Mouse (Mus musculus): Measurements from ENCODE around the gene Samd4. TPM values are rescaled to one million over a fixed set of nuclear protein-coding genes. Genes with fewer than 3 reads are reported as not detected.

The Samd4 gene
- polyA plus RNA-seq, 1 experiment from 2014 or later: 5.8 TPM

- no peak overlapping the region for H3K4me3 ChIP-seq
These were observed 176.3 kb downstream of the Samd4 start for GRCm38 (mm10) chr14:47058969-47059368.

DNA sequence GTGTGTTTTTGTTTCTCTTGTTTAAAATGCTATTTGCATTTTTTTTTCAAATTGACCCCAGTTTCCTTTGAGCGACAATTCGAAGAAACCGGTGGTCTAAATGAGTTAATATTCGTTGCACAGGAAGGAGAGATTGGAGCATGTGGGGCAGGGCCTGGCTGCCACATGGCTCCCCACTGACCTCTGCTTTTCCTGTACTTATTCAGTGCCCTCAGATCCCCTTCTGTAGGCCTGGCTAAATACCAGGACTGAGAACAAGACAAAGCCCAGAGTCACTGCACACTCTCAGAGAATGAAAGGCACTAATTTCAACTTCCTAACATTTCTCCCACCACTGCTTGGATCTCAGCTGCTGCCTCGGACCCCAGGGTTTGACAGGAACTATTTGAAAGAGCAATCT lies 182.4 kb downstream of the Samd4 start:
- Histone ChIP-seq H3K27ac (no peak overlapping the region), H3K9me3 (replicated peaks) (no peaks in the 10 kb centered on the region), H3K9ac (no peak overlapping the region), H3K36me3 (ENCODE audit: poor library complexity, severe bottlenecking) (no peaks in the 10 kb centered on the region), H3K4me3 (no peak overlapping the region), H3K4me1 (no peaks in the 10 kb centered on the region; the same call in 1 of the 2 replicates), H3K4me2 (no peak overlapping the region), H3K27me3 (no peaks in the 10 kb centered on the region)
- ATAC-seq: no peak
- WGBS: 49% methylated on average over 5 of the region's 5 CpGs

More at GRCm38 (mm10) chr14:47058969-47059368, 176.3 kb downstream of the Samd4 start:
- no peak for ATAC-seq
- Histone ChIP-seq H3K36me3 (ENCODE audit: poor library complexity, severe bottlenecking) (no peaks in the 10 kb centered on the region), H3K4me2 (no peak overlapping the region), H3K9me3 (replicated peaks) (no peaks in the 10 kb centered on the region), H3K9ac (no peak overlapping the region), H3K27ac (no peak overlapping the region), H3K27me3 (no peaks in the 10 kb centered on the region), H3K4me1 (0 out of 2 replicates have a peak, but pooled peaks cover 4% of the 10 kb centered on the region)
- WGBS: 95% methylated on average over 2 of the region's 2 CpGs

DNA sequence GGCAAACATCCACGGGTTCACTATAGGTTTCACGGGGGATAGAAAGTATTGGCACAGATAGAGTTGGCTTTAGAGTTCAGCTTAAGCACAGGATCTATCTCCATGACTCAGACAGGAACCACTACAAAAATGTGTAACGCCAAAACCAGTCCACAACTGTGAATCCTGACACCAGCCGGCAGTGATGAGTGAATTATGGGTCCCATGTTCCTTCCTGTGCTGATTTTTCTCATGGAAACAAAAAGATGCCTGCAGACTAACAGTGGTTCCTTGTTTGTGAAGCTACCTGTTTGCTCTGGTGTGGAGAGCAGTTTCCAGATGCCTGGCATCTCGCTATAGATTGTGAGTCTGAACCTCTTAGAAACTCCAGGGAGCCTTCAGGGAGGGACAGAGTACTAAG lies 184.2 kb downstream of the Samd4 start:
- Histone ChIP-seq H3K9ac (no peak overlapping the region), H3K4me3 (no peak overlapping the region), H3K4me2 (no peak overlapping the region), H3K4me1 (no peaks in the 10 kb centered on the region; the same call in 1 of the 2 replicates), H3K27me3 (no peaks in the 10 kb centered on the region), H3K9me3 (replicated peaks) (no peaks in the 10 kb centered on the region), H3K27ac (no peak overlapping the region), H3K36me3 (ENCODE audit: poor library complexity, severe bottlenecking) (no peaks in the 10 kb centered on the region)
- 85% methylated on average over 5 of the region's 5 CpGs for WGBS
- no peak for ATAC-seq

- Histone ChIP-seq H3K4me3 (no peak overlapping the region), H3K4me2 (no peak overlapping the region), H3K9me3 (replicated peaks) (no peaks in the 10 kb centered on the region), H3K27me3 (no peaks in the 10 kb centered on the region), H3K36me3 (ENCODE audit: poor library complexity, severe bottlenecking) (peaks cover 6% of the 10 kb centered on the region; the same call in 1 of the 2 replicates), H3K4me1 (no peaks in the 10 kb centered on the region), H3K9ac (no peak overlapping the region), H3K27ac (no peak overlapping the region)
- WGBS: 58% methylated on average over 18 of the region's 18 CpGs
- ATAC-seq: no peak
These were observed 191.5 kb downstream of the Samd4 start for GRCm38 (mm10) chr14:47074045-47074666.

GRCm38 (mm10) chr14:47075010-47075677 lies 192.5 kb downstream of the Samd4 start:
- no peaks in the 10 kb centered on the region for H3K9me3 ChIP-seq (replicated peaks)
- H3K4me2 ChIP-seq: no peak overlapping the region
- 93% methylated on average over 14 of the region's 14 CpGs for WGBS
- H3K36me3 ChIP-seq (ENCODE audit: poor library complexity, severe bottlenecking): peaks cover 6% of the 10 kb centered on the region; the same call in 1 of the 2 replicates
- no peak overlapping the region for H3K9ac ChIP-seq
- H3K27ac ChIP-seq: no peak overlapping the region
- no peaks in the 10 kb centered on the region for H3K4me1 ChIP-seq
- no peak for ATAC-seq
- no peak overlapping the region for H3K4me3 ChIP-seq
- no peaks in the 10 kb centered on the region for H3K27me3 ChIP-seq

DNA sequence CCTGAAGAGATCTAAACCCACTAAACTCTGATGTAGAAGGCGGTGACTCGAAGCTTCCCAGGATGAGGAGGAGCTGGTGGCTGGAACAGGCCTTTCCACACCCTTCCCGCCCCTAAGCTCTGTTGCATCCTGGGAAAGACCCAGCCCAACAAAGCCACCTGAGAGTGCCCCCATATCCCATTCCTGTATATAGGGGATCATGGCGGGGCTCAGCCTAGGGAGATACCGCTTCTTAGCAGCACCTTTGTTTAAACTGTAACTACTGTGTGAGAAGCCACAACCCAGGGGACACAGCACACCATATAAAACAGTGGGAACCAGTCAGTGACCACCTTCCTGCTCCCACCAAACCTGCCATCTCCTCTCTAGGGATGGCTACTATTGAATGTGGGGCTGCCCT lies 193.2 kb downstream of the Samd4 start:
- Histone ChIP-seq H3K9me3 (replicated peaks) (no peaks in the 10 kb centered on the region), H3K27ac (no peak overlapping the region), H3K4me1 (no peaks in the 10 kb centered on the region), H3K36me3 (ENCODE audit: poor library complexity, severe bottlenecking) (peaks cover 6% of the 10 kb centered on the region; the same call in 1 of the 2 replicates), H3K4me3 (no peak overlapping the region), H3K27me3 (no peaks in the 10 kb centered on the region), H3K9ac (no peak overlapping the region), H3K4me2 (no peak overlapping the region)
- WGBS: 95% methylated on average over 5 of the region's 5 CpGs
- ATAC-seq: no peak

- H3K4me3 ChIP-seq: no peak overlapping the region
- no peaks in the 10 kb centered on the region for H3K4me1 ChIP-seq
- no peaks in the 10 kb centered on the region for H3K27me3 ChIP-seq
- H3K27ac ChIP-seq: no peak overlapping the region
- H3K9me3 ChIP-seq (replicated peaks): no peaks in the 10 kb centered on the region
- H3K36me3 ChIP-seq (ENCODE audit: poor library complexity, severe bottlenecking): peaks cover 6% of the 10 kb centered on the region; the same call in 1 of the 2 replicates
- no peak overlapping the region for H3K4me2 ChIP-seq
- no peak for ATAC-seq
- WGBS: 97% methylated on average over 14 of the region's 14 CpGs
- no peak overlapping the region for H3K9ac ChIP-seq
These were observed 194.4 kb downstream of the Samd4 start for GRCm38 (mm10) chr14:47076956-47077575.

GRCm38 (mm10) chr14:47077576-47077970 lies 194.9 kb downstream of the Samd4 start:
- H3K9me3 ChIP-seq (replicated peaks): no peaks in the 10 kb centered on the region
- no peaks in the 10 kb centered on the region for H3K27me3 ChIP-seq
- ATAC-seq: no peak
- 90% methylated on average over 3 of the region's 3 CpGs for WGBS
- no peaks in the 10 kb centered on the region for H3K4me1 ChIP-seq
- no peak overlapping the region for H3K27ac ChIP-seq
- H3K4me2 ChIP-seq: no peak overlapping the region
- H3K36me3 ChIP-seq (ENCODE audit: poor library complexity, severe bottlenecking): peaks cover 6% of the 10 kb centered on the region; the same call in 1 of the 2 replicates
- H3K4me3 ChIP-seq: no peak overlapping the region
- no peak overlapping the region for H3K9ac ChIP-seq

GRCm38 (mm10) chr14:47079911-47080310 lies 197.3 kb downstream of the Samd4 start:
- ATAC-seq: no peak
- Histone ChIP-seq H3K4me2 (no peak overlapping the region), H3K27ac (no peak overlapping the region), H3K9ac (no peak overlapping the region), H3K4me1 (no peaks in the 10 kb centered on the region; the same call in 1 of the 2 replicates), H3K9me3 (replicated peaks) (no peaks in the 10 kb centered on the region), H3K27me3 (no peaks in the 10 kb centered on the region), H3K4me3 (no peak overlapping the region), H3K36me3 (ENCODE audit: poor library complexity, severe bottlenecking) (no peaks in the 10 kb centered on the region)
- 95% methylated on average over 7 of the region's 7 CpGs for WGBS

DNA sequence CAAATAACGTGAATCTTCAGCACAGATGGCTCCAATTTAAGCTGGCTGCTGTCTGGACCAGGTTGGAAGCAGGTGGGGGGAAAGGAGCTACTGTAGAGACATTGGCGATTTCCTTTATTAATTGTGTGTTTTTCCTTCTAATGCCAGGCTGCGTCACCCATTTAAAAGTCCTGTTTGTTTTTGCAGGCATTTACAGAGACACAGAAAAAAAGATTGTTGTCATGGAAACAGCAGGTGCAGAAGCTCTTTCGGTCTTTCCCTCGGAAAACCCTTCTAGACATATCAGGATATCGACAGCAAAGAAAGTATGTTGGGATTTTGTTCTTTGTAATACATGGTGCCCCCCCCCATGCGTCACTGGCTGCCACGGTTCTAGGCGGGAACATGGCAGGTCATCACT lies 200.7 kb downstream of the Samd4 start:
- H3K9me3 ChIP-seq (replicated peaks): no peaks in the 10 kb centered on the region
- no peak overlapping the region for H3K4me3 ChIP-seq
- WGBS: 69% methylated on average over 9 of the region's 9 CpGs
- no peak overlapping the region for H3K9ac ChIP-seq
- no peak overlapping the region for H3K27ac ChIP-seq
- no peaks in the 10 kb centered on the region for H3K27me3 ChIP-seq
- ATAC-seq: no peak
- no peak overlapping the region for H3K4me2 ChIP-seq
- no peaks in the 10 kb centered on the region for H3K36me3 ChIP-seq (ENCODE audit: poor library complexity, severe bottlenecking)
- peaks cover 8% of the 10 kb centered on the region for H3K4me1 ChIP-seq

- H3K27me3 ChIP-seq: no peaks in the 10 kb centered on the region
- H3K27ac ChIP-seq: no peak overlapping the region
- 75% methylated on average over 6 of the region's 6 CpGs for WGBS
These were observed 201.2 kb downstream of the Samd4 start for GRCm38 (mm10) chr14:47083838-47084237.

GRCm38 (mm10) chr14:47084686-47085085 lies 202.0 kb downstream of the Samd4 start:
- no peak for ATAC-seq
- no peak overlapping the region for H3K4me2 ChIP-seq
- H3K4me1 ChIP-seq: peaks cover 8% of the 10 kb centered on the region
- 93% methylated on average over 2 of the region's 2 CpGs for WGBS
- no peak overlapping the region for H3K4me3 ChIP-seq
- no peaks in the 10 kb centered on the region for H3K9me3 ChIP-seq (replicated peaks)
- no peak overlapping the region for H3K27ac ChIP-seq
- H3K9ac ChIP-seq: no peak overlapping the region
- H3K36me3 ChIP-seq (ENCODE audit: poor library complexity, severe bottlenecking): no peaks in the 10 kb centered on the region
- H3K27me3 ChIP-seq: no peaks in the 10 kb centered on the region

More at GRCm38 (mm10) chr14:47083838-47084237, 201.2 kb downstream of the Samd4 start:
- Histone ChIP-seq H3K9me3 (replicated peaks) (no peaks in the 10 kb centered on the region), H3K4me2 (no peak overlapping the region), H3K4me1 (peaks cover 8% of the 10 kb centered on the region), H3K4me3 (no peak overlapping the region), H3K36me3 (ENCODE audit: poor library complexity, severe bottlenecking) (no peaks in the 10 kb centered on the region), H3K9ac (no peak overlapping the region)
- no peak for ATAC-seq
